Mouse (Mus musculus) subcutaneous adipose tissue, adult 2 months (tissue): Measurements from ENCODE around the gene Wdr37. TPM values are rescaled to one million over a fixed set of nuclear protein-coding genes. Genes with fewer than 3 reads are reported as not detected.

ENCODE experiments used
- polyA plus RNA-seq: library from polyadenylated mRNA; depleted of rRNA; stranded (reverse); fragments of >200 nt; gene quantifications from 2 replicates; pipeline ENCODE4 v1.2.3, GENCODE M21; 2012; ENCODE audit warnings: low replicate concordance; rRNA removed

Gene Wdr37
- 13.0 and 13.4 TPM in 2 replicates for polyA plus RNA-seq

GRCm38 (mm10) chr13:8871314-8871962 is at the start of gene Wdr37:
Gene Wdr37 (minus strand): TSS chr13:8871909.

GRCm38 (mm10) chr13:8885445-8886184 is 13.9 kb upstream of the Wdr37 start, which contains the start of gene Idi1:
Gene Idi1 (plus strand): TSS chr13:8885501.

Other genes starting within 250 kb of the Wdr37 start
- gene Idi1, start 13.6 kb upstream of the Wdr37 start, polyA plus RNA-seq = 10.0 and 16.6 TPM in 2 replicates
- gene Gm9745, start 76.3 kb upstream of the Wdr37 start, polyA plus RNA-seq = not detected in 2 replicates
- gene Idi2, start 81.0 kb upstream of the Wdr37 start, polyA plus RNA-seq = not detected in 2 replicates
- gene Gtpbp4, start 124.2 kb upstream of the Wdr37 start, polyA plus RNA-seq = 9.0 and 15.6 TPM in 2 replicates
- 15.8 and 19.8 TPM in 2 replicates for gene Larp4b, start 222.0 kb upstream of the Wdr37 start, polyA plus RNA-seq